Mouse (Mus musculus) telencephalon, adult 2 months (tissue): ENCODE data around the gene Ube2j1.

Experiments
- DNase-seq: peaks from one replicate; pipeline ENCODE4 v3.0.0-alpha.2; 2011; ENCODE audit warnings: low read depth, low spot score

Ube2j1 gene

GRCm38 (mm10) chr4:33012484-33012883 is 18.7 kb upstream of the Ube2j1 start:
- no peak for DNase-seq

- peak; percentile 79 for DNase-seq
Observed at GRCm38 (mm10) chr4:33018361-33018999, 12.7 kb upstream of the Ube2j1 start.

GRCm38 (mm10) chr4:33024420-33024819 is 6.8 kb upstream of the Ube2j1 start:
- no peak for DNase-seq

- no peak for DNase-seq
Observed at GRCm38 (mm10) chr4:33029104-33029503, 2.1 kb upstream of the Ube2j1 start.

GRCm38 (mm10) chr4:33030264-33031194 is 687 bp upstream of the Ube2j1 start:
- DNase-seq: peak; percentile 6

GRCm38 (mm10) chr4:33032045-33032444 is 829 bp downstream of the Ube2j1 start:
- DNase-seq: no peak

- DNase-seq: no peak
Observed at GRCm38 (mm10) chr4:33033515-33033914, 2.3 kb downstream of the Ube2j1 start.

GRCm38 (mm10) chr4:33039826-33040225 is 8.6 kb downstream of the Ube2j1 start:
- no peak for DNase-seq

- no peak for DNase-seq
Observed at GRCm38 (mm10) chr4:33049601-33050000, 18.4 kb downstream of the Ube2j1 start.

- peak; percentile 50 for DNase-seq
Observed at GRCm38 (mm10) chr4:33052055-33052454, 20.8 kb downstream of the Ube2j1 start.

GRCm38 (mm10) chr4:33052650-33053049 is 21.4 kb downstream of the Ube2j1 start:
- DNase-seq: no peak

- DNase-seq: no peak
Observed at GRCm38 (mm10) chr4:33054426-33054825, 23.2 kb downstream of the Ube2j1 start.

GRCm38 (mm10) chr4:33056317-33056716 is 25.1 kb downstream of the Ube2j1 start:
- no peak for DNase-seq

GRCm38 (mm10) chr4:33057890-33058687 is 26.9 kb downstream of the Ube2j1 start:
- peak; percentile 59 for DNase-seq

- no peak for DNase-seq
Observed at GRCm38 (mm10) chr4:33061158-33061557, 29.9 kb downstream of the Ube2j1 start.

- no peak for DNase-seq
Observed at GRCm38 (mm10) chr4:33062981-33063380, 31.8 kb downstream of the Ube2j1 start, which contains the start of gene Gabrr2. TSS of gene Gabrr2 (plus strand) at chr4:33062999.

- DNase-seq: no peak
Observed at GRCm38 (mm10) chr4:33064986-33065385, 33.8 kb downstream of the Ube2j1 start.

GRCm38 (mm10) chr4:33066223-33066960 is 35.2 kb downstream of the Ube2j1 start:
- DNase-seq: no peak

GRCm38 (mm10) chr4:33067331-33067730 is 36.1 kb downstream of the Ube2j1 start:
- DNase-seq: no peak

GRCm38 (mm10) chr4:33067826-33068225 is 36.6 kb downstream of the Ube2j1 start:
- no peak for DNase-seq

- peak; percentile 43 for DNase-seq
Observed at GRCm38 (mm10) chr4:33068894-33069293, 37.7 kb downstream of the Ube2j1 start.
